Mouse (Mus musculus): ENCODE measurements around the gene Rdh16f2.

- TF ChIP-seq CTCF (IDR thresholded peaks at IDR 0.05; ENCODE audit: low read depth, low read length) = no peak
- TF ChIP-seq POLR2A (IDR thresholded peaks at IDR 0.05; ENCODE audit: insufficient read depth, low read length) = no peak
- no peak for TF ChIP-seq EP300 (IDR thresholded peaks at IDR 0.05; ENCODE audit: insufficient read depth, low read depth, low read length)
Measured at GRCm38 (mm10) chr10:127891481-127891880, 25.2 kb downstream of the Rdh16f2 start.
